Mouse (Mus musculus) bone marrow macrophage, adult 2 months (primary cell): ENCODE results near the gene Cdk5. TPM values are rescaled to one million over a fixed set of nuclear protein-coding genes. Genes with fewer than 3 reads are reported as not detected.

Experiments used
- H3K27ac ChIP-seq: 2 replicates; pipeline ENCODE4 v1.5.1; 2012; ENCODE audit warnings: low read depth, low read length; ENCODE audit not compliant: insufficient read depth
- H3K4me1 ChIP-seq: 2 replicates; pipeline ENCODE4 v1.6.1; 2012; ENCODE audit warnings: low read length; ENCODE audit not compliant: control insufficient read depth, insufficient read depth
- H3K4me3 ChIP-seq: 2 replicates; pipeline ENCODE4 v1.5.1; 2012; ENCODE audit warnings: mild to moderate bottlenecking, low read length, moderate library complexity; ENCODE audit not compliant: insufficient read depth
- CTCF ChIP-seq: IDR thresholded peaks from 2 replicates; pipeline ENCODE4 v1.5.1; 2012; ENCODE audit warnings: low read depth, mild to moderate bottlenecking, low read length, moderate library complexity
- POLR2A ChIP-seq: IDR thresholded peaks from 2 replicates; pipeline ENCODE4 v1.6.1; 2012; ENCODE audit warnings: mild to moderate bottlenecking, low read depth, low read length, borderline replicate concordance
- polyA plus RNA-seq: library from polyadenylated mRNA; stranded (reverse); fragments of >200 nt; gene quantifications from 2 replicates; pipeline ENCODE4 v1.2.4, GENCODE M21; 2012; ENCODE audit not compliant: missing spikeins, insufficient read depth, insufficient read length

Cdk5 gene
- polyA plus RNA-seq = 55.5 and 59.9 TPM in 2 replicates

GRCm38 (mm10) chr5:24423129-24424003 is at the start of gene Cdk5, which contains the start of gene Slc4a2:
Gene Cdk5 (minus strand): TSS chr5:24423530.
Gene Slc4a2 (plus strand): TSS chr5:24423837.
- peaks cover 13% of the 10 kb centered on the region for H3K4me1 ChIP-seq
- H3K27ac ChIP-seq = peak within 1 kb of the TSS; percentile 93
- peak; percentile 67; the same call in 1 of the 2 replicates for TF ChIP-seq POLR2A
- no peak for TF ChIP-seq CTCF
- H3K4me3 ChIP-seq = peak within 1 kb of the TSS; percentile 80

GRCm38 (mm10) chr5:24470600-24470999 is 47.3 kb upstream of the Cdk5 start:
- Histone ChIP-seq H3K4me1 (peaks cover 1% of the 10 kb centered on the region), H3K4me3 (no peak overlapping the region), H3K27ac (no peak overlapping the region)
- peak; percentile 65; the same call in 1 of the 2 replicates for TF ChIP-seq CTCF
- no peak for TF ChIP-seq POLR2A

GRCm38 (mm10) chr5:24466762-24467161 is 43.4 kb upstream of the Cdk5 start:
- Histone ChIP-seq H3K27ac (no peak overlapping the region), H3K4me1 (peaks cover 20% of the 10 kb centered on the region), H3K4me3 (no peak overlapping the region)
- TF ChIP-seq CTCF (no peak), POLR2A (no peak)

GRCm38 (mm10) chr5:24455613-24456012 is 32.3 kb upstream of the Cdk5 start:
- no peak overlapping the region for H3K4me3 ChIP-seq
- H3K27ac ChIP-seq = no peak overlapping the region
- H3K4me1 ChIP-seq = peaks cover 30% of the 10 kb centered on the region
- TF ChIP-seq POLR2A (no peak), CTCF (no peak)

- TF ChIP-seq POLR2A (no peak), CTCF (no peak)
- no peak overlapping the region for H3K4me3 ChIP-seq
- H3K27ac ChIP-seq = no peak overlapping the region
- peaks cover 30% of the 10 kb centered on the region for H3K4me1 ChIP-seq
These were observed 31.7 kb upstream of the Cdk5 start for GRCm38 (mm10) chr5:24455076-24455475.

GRCm38 (mm10) chr5:24453985-24454303 is 30.6 kb upstream of the Cdk5 start:
- peak overlapping the region; percentile 98 for H3K4me3 ChIP-seq
- TF ChIP-seq CTCF = no peak
- no peak for TF ChIP-seq POLR2A
- H3K27ac ChIP-seq = peak overlapping the region; percentile 81
- H3K4me1 ChIP-seq = peaks cover 30% of the 10 kb centered on the region

GRCm38 (mm10) chr5:24453283-24453984 is 30.1 kb upstream of the Cdk5 start:
- TF ChIP-seq CTCF (no peak), POLR2A (no peak)
- Histone ChIP-seq H3K4me3 (peak overlapping the region; percentile 98), H3K27ac (peak overlapping the region; percentile 81), H3K4me1 (peaks cover 30% of the 10 kb centered on the region)

- TF ChIP-seq POLR2A = no peak
- TF ChIP-seq CTCF = no peak
- peak overlapping the region; percentile 98 for H3K4me3 ChIP-seq
- H3K27ac ChIP-seq = peak overlapping the region; percentile 81
- peaks cover 32% of the 10 kb centered on the region for H3K4me1 ChIP-seq
These were observed 29.4 kb upstream of the Cdk5 start for GRCm38 (mm10) chr5:24452691-24453233.

GRCm38 (mm10) chr5:24452030-24452690 is 28.8 kb upstream of the Cdk5 start, which contains the start of gene Agap3:
Gene Agap3 (plus strand): TSS chr5:24452177.
- H3K4me3 ChIP-seq = peak within 1 kb of the TSS; percentile 98

More at GRCm38 (mm10) chr5:24452030-24452690, 28.8 kb upstream of the Cdk5 start, which contains the start of gene Agap3:
- TF ChIP-seq POLR2A (no peak), CTCF (no peak)
- H3K4me1 ChIP-seq = peaks cover 32% of the 10 kb centered on the region
- H3K27ac ChIP-seq = peak within 1 kb of the TSS; percentile 81
